Mouse (Mus musculus) hindbrain, embryonic 15.5 days (tissue): Measurements from ENCODE around the gene Dcun1d4. TPM values are rescaled to one million over a fixed set of nuclear protein-coding genes. Genes with fewer than 3 reads are reported as not detected.

Source experiments
- ATAC-seq: fragments of 200-750 bp; cut with Nextera tagmentation; 2 replicates; pipeline ENCODE4 v1.8.0; 2017; ENCODE audit warnings: low read depth, moderate number of reproducible peaks, moderate TSS enrichment; ENCODE audit not compliant: low FRiP score
- H3K27ac ChIP-seq: fragments of 300-500 bp; sonication (generic); replicated peaks from 2 replicates; pipeline ENCODE4 v1.5.1; 2015; ENCODE audit warnings: mild to moderate bottlenecking, inconsistent platforms
- H3K27me3 ChIP-seq: fragments of 300-500 bp; sonication (generic); 2 replicates; pipeline ENCODE4 v1.6.1; 2015; ENCODE audit warnings: control low read depth, inconsistent platforms
- H3K36me3 ChIP-seq: fragments of 300-500 bp; sonication (generic); 2 replicates; pipeline ENCODE4 v1.6.1; 2015; ENCODE audit warnings: control low read depth, inconsistent platforms
- H3K4me1 ChIP-seq: fragments of 300-500 bp; sonication (generic); replicated peaks from 2 replicates; pipeline ENCODE4 v1.6.1; 2015; ENCODE audit warnings: control low read depth, inconsistent platforms
- H3K4me2 ChIP-seq: fragments of 300-500 bp; sonication (generic); 2 replicates; pipeline ENCODE4 v1.6.1; 2015; ENCODE audit warnings: moderate library complexity, mild to moderate bottlenecking, inconsistent platforms
- H3K4me3 ChIP-seq: fragments of 300-500 bp; sonication (generic); 2 replicates; pipeline ENCODE4 v1.5.1; 2015; ENCODE audit warnings: mild to moderate bottlenecking, inconsistent platforms
- H3K9ac ChIP-seq: fragments of 300-500 bp; sonication (generic); 2 replicates; pipeline ENCODE4 v1.6.1; 2015; ENCODE audit warnings: inconsistent platforms
- H3K9me3 ChIP-seq: fragments of 300-500 bp; sonication (generic); 2 replicates; pipeline ENCODE4 v1.6.1; 2016; ENCODE audit warnings: control low read depth, inconsistent platforms
- WGBS: fragments of 180-500 bp; shearing (Covaris S2); methylation state at CpG from one replicate; pipeline ENCODE4 v1.1.7; 2015; 5-methylcytosine and 5-hydroxymethylcytosine counted together
- polyA plus RNA-seq: library from polyadenylated mRNA; unstranded; fragments of >200 nt; fragmentation: Nextera tagmentation; extraction: Ambion mirVana; gene quantifications from 2 replicates; pipeline ENCODE4 v1.2.1, GENCODE M21; 2015

The Dcun1d4 gene
- polyA plus RNA-seq, 1 experiment from 2014 or later, result 47.4 TPM

GRCm38 (mm10) chr5:73555096-73555852, 74.5 kb downstream of the Dcun1d4 start:
- Histone ChIP-seq H3K36me3 (peaks cover 21% of the 10 kb centered on the region), H3K4me2 (no peak overlapping the region), H3K27ac (no peak overlapping the region), H3K9ac (no peak overlapping the region), H3K4me1 (0 out of 2 replicates have a peak, but pooled peaks cover 3% of the 10 kb centered on the region), H3K9me3 (no peaks in the 10 kb centered on the region), H3K27me3 (no peaks in the 10 kb centered on the region), H3K4me3 (no peak overlapping the region)
- WGBS, result 78% methylated on average over 8 of the region's 8 CpGs
- ATAC-seq, result no peak

DNA sequence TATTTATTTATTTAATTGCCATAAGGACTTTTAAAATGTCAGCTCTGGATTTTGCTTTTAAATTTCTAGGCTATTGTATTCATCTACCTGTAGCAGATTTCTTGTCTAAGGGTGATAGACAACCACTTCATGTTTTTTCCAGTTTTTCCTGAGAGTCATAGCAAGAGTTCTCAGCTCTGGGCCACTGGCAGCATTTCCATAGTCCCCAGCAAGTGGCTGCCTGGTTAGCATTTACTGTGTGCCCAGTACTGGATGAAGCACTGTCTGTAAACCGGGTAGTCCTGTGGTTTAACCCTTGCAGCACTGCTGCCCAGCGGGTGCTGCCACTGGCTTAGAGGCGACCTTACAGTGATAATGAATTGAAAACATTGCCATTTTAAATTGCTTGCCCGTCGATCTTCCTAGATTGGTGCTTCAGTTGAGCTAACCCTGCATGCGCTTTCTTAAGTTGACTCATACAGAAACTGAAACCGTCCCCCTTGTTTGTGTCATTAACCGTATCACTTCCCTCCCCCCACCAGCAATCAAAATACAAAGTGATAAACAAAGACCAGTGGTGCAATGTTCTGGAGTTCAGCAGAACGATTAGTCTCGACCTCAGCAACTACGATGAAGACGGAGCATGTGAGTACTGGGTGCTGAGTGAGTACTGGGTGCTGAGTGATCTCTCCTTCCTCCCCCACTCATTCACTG, 76.1 kb downstream of the Dcun1d4 start:
- no peak overlapping the region for H3K27ac ChIP-seq
- no peaks in the 10 kb centered on the region for H3K9me3 ChIP-seq
- 0 out of 2 replicates have a peak, but pooled peaks cover 3% of the 10 kb centered on the region for H3K4me1 ChIP-seq
- no peak overlapping the region for H3K4me3 ChIP-seq
- H3K9ac ChIP-seq, result no peak overlapping the region
- ATAC-seq, result no peak
- H3K36me3 ChIP-seq, result peaks cover 20% of the 10 kb centered on the region
- H3K4me2 ChIP-seq, result no peak overlapping the region
- no peaks in the 10 kb centered on the region for H3K27me3 ChIP-seq
- WGBS, result 68% methylated on average over 12 of the region's 12 CpGs

GRCm38 (mm10) chr5:73558756-73559155, 78.0 kb downstream of the Dcun1d4 start:
- no peak for ATAC-seq
- 89% methylated on average over 6 of the region's 6 CpGs for WGBS
- Histone ChIP-seq H3K9ac (no peak overlapping the region), H3K4me1 (0 out of 2 replicates have a peak, but pooled peaks cover 3% of the 10 kb centered on the region), H3K4me2 (no peak overlapping the region), H3K27ac (no peak overlapping the region), H3K4me3 (no peak overlapping the region), H3K27me3 (no peaks in the 10 kb centered on the region), H3K36me3 (peaks cover 17% of the 10 kb centered on the region), H3K9me3 (no peaks in the 10 kb centered on the region)

GRCm38 (mm10) chr5:73564038-73564437, 83.2 kb downstream of the Dcun1d4 start:
- ATAC-seq, result no peak
- Histone ChIP-seq H3K27me3 (no peaks in the 10 kb centered on the region), H3K4me1 (no peaks in the 10 kb centered on the region), H3K27ac (no peak overlapping the region), H3K4me3 (no peak overlapping the region), H3K36me3 (peaks cover 9% of the 10 kb centered on the region), H3K4me2 (no peak overlapping the region), H3K9ac (no peak overlapping the region), H3K9me3 (no peaks in the 10 kb centered on the region)
- 92% methylated on average over 6 of the region's 6 CpGs for WGBS

DNA sequence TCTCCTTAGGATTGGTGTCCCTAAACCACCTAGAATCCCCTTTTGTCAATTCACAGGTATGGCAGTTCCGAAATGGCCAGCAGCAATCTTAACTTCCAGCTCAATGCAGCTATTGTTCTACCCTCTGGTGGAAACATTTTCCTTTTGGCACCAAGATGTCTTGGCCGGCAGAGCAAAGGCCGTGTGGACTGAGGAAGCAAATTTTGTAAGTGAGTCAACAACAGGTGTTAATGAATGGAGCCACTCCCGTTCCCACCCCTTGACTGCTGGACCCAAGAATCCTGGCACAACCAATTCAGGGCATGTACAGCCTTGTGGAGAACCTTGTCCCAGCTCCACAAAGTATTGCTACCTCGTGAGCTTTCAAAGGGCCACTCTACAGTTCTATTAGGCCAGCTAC, 85.3 kb downstream of the Dcun1d4 start:
- ATAC-seq, result no peak
- Histone ChIP-seq H3K4me1 (no peaks in the 10 kb centered on the region), H3K9ac (no peak overlapping the region), H3K27ac (no peak overlapping the region), H3K4me3 (no peak overlapping the region), H3K9me3 (no peaks in the 10 kb centered on the region), H3K4me2 (no peak overlapping the region), H3K36me3 (no peaks in the 10 kb centered on the region), H3K27me3 (no peaks in the 10 kb centered on the region)
- 80% methylated on average over 5 of the region's 5 CpGs for WGBS

- 84% methylated on average over 4 of the region's 4 CpGs for WGBS
- Histone ChIP-seq H3K4me2 (no peak overlapping the region), H3K4me1 (no peaks in the 10 kb centered on the region), H3K36me3 (no peaks in the 10 kb centered on the region), H3K27me3 (no peaks in the 10 kb centered on the region), H3K4me3 (no peak overlapping the region), H3K9me3 (no peaks in the 10 kb centered on the region), H3K27ac (no peak overlapping the region), H3K9ac (no peak overlapping the region)
- ATAC-seq, result no peak
These were observed 86.1 kb downstream of the Dcun1d4 start for GRCm38 (mm10) chr5:73566892-73567291.

GRCm38 (mm10) chr5:73569181-73569580, 88.4 kb downstream of the Dcun1d4 start:
- Histone ChIP-seq H3K9me3 (no peaks in the 10 kb centered on the region), H3K4me2 (no peak overlapping the region), H3K9ac (no peak overlapping the region), H3K4me3 (no peak overlapping the region), H3K27me3 (no peaks in the 10 kb centered on the region), H3K27ac (no peak overlapping the region), H3K36me3 (no peaks in the 10 kb centered on the region), H3K4me1 (no peaks in the 10 kb centered on the region)
- no peak for ATAC-seq
- WGBS, result 86% methylated on average over 5 of the region's 5 CpGs

DNA sequence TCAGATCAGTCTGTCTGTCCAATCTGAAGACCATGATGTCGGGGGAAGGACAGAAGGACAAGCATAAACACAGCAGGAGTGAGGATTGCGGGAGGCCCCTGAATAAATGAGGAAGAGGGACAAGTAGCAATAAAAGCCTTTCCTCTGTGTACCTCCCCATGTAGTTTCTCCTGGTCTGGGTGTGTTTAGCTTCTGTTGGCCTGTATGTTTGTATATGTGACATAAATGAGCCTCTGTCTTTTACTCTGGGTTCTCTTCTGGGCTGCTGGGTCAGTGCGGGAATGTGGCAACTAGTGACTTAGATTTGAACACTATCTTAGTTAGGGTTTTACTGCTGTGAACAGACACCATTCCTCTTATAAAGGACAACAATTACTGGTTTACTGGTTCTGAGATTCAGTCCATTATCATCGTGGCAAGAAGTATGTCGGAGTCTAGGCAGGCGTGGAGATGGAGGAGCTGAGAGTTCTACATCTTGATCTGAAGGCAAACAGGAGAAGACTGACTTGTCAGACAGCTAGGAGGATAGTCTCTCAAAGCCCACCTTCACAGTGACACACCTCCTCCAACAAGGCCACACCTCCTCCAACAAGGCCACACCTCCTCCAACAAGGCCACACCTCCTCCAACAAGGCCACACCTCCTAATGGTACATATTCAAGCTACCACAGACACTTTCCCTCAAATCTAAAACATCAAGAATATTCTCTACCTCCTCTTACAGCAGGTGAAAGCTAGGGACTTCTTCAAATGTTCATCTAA, 90.8 kb downstream of the Dcun1d4 start:
- no peak overlapping the region for H3K4me3 ChIP-seq
- H3K9me3 ChIP-seq, result no peaks in the 10 kb centered on the region
- no peak overlapping the region for H3K27ac ChIP-seq
- H3K4me2 ChIP-seq, result no peak overlapping the region
- no peaks in the 10 kb centered on the region for H3K27me3 ChIP-seq
- no peak overlapping the region for H3K9ac ChIP-seq
- ATAC-seq, result no peak
- no peaks in the 10 kb centered on the region for H3K36me3 ChIP-seq
- H3K4me1 ChIP-seq, result peaks cover 7% of the 10 kb centered on the region
- WGBS, result 93% methylated on average over 6 of the region's 6 CpGs

DNA sequence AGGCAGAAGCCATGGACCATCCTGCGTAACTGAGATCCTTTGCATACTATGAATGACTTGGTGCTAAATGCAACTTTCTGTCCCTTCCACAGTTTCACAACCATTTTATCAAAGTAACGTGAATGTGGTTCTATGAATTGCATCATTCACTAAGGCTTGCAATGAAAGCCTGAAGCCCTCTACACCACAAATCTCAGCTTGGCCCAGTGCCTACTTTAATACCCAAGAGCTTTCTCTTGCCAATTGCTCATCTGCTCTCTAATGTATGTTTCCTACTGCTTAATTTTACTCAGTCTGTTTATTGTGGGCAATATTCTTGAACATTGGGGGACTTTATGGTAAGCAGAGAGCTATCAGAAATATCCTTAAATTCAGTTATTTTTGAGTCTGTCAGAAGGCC, 92.0 kb downstream of the Dcun1d4 start:
- H3K27me3 ChIP-seq, result no peaks in the 10 kb centered on the region
- H3K4me2 ChIP-seq, result no peak overlapping the region
- no peak overlapping the region for H3K4me3 ChIP-seq
- no peak overlapping the region for H3K9ac ChIP-seq
- ATAC-seq, result no peak
- no peaks in the 10 kb centered on the region for H3K9me3 ChIP-seq
- H3K36me3 ChIP-seq, result no peaks in the 10 kb centered on the region
- H3K4me1 ChIP-seq, result peaks cover 7% of the 10 kb centered on the region
- WGBS, result 81% methylated on average over 2 of the region's 2 CpGs
- no peak overlapping the region for H3K27ac ChIP-seq

DNA sequence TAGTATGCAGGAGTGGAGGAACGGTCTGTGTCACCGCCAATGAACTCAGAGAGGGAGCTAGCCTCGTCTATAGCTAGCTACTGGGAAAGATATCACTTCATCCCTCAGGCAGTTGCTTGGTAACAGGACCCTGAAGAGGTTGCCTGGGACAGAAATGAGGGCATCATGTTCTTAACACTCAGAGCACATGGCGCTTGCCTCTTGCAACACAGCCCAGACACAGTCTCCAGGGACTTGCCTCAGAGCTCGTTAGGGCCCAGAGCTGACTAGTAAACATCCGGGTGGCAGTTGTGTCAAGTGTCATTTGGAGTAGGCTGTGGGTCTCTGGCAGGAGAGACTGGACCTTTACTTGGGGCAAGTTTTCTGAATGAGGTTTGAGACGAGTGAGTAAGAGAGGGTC, 93.0 kb downstream of the Dcun1d4 start:
- Histone ChIP-seq H3K9me3 (no peaks in the 10 kb centered on the region), H3K4me3 (no peak overlapping the region), H3K4me2 (no peak overlapping the region), H3K27me3 (no peaks in the 10 kb centered on the region), H3K9ac (no peak overlapping the region), H3K27ac (no peak overlapping the region), H3K4me1 (peaks cover 7% of the 10 kb centered on the region), H3K36me3 (no peaks in the 10 kb centered on the region)
- no peak for ATAC-seq
- WGBS, result 76% methylated on average over 7 of the region's 7 CpGs

- Histone ChIP-seq H3K27ac (no peak overlapping the region), H3K36me3 (no peaks in the 10 kb centered on the region), H3K27me3 (no peaks in the 10 kb centered on the region), H3K9me3 (no peaks in the 10 kb centered on the region), H3K4me2 (no peak overlapping the region), H3K9ac (no peak overlapping the region), H3K4me3 (no peak overlapping the region), H3K4me1 (peaks cover 7% of the 10 kb centered on the region)
- no peak for ATAC-seq
- WGBS, result 79% methylated on average over 4 of the region's 4 CpGs
These were observed 93.8 kb downstream of the Dcun1d4 start for GRCm38 (mm10) chr5:73574616-73575015.

DNA sequence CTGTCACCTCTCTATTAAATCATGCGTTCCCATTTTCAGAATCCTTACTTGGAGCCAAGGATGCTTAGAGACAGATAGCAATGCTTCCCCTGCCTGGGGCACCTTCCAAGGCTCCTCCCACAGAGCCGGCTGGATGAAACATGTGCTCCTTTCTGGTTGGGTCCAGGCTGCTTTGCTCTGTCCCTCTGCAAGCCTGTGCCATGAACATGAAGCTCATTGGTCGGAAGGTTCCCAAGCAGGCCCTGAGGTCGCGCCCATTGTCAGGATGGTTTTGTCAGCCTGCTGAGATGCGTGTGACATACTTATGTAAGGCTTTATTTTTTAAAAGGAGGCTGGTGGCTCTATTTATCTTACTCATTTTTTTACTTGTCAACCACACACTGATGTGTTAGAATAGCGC, 95.9 kb downstream of the Dcun1d4 start:
- Histone ChIP-seq H3K4me1 (peaks cover 7% of the 10 kb centered on the region), H3K27ac (no peak overlapping the region), H3K4me2 (no peak overlapping the region), H3K4me3 (no peak overlapping the region), H3K36me3 (no peaks in the 10 kb centered on the region), H3K27me3 (no peaks in the 10 kb centered on the region), H3K9ac (no peak overlapping the region), H3K9me3 (no peaks in the 10 kb centered on the region)
- WGBS, result 61% methylated on average over 7 of the region's 7 CpGs
- no peak for ATAC-seq
